Mouse (Mus musculus): ENCODE measurements around the gene Gpt2.

The Gpt2 gene

DNA sequence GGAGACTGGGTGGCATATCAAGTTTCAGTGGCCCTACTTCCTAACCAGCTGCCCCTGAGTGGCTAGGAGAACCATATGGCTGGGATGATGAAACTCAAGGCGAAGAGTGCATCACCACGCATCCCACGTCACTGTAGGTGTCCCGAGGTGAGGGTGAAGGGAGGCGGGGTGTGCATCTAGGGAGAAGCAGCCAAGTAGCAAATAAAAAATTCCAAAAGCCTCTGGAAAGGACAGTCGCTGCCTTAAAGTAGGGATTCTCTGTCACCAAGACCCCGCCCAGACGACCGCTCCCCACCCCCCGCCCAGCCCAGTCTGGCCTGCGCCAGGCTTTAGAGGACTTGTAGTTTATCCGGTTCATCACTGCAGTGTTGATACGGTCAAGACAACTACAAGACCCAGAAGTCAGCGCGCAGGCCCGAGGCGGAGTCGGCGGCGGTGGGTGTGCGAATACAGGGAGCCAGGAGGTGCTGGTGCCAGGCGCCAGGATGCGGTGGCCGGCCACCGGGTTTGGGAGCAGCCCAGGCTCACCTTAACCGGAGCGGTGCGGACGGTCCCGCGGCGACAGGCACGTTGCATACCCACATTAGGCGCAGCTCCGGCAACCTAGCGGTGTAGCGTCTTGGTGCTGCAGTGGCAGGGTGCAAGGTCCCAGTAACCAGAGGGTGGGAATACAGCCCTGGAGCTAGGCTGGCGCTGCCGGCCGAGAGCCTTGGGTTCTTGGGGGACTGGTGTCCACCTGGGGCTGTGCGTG is at the start of gene Gpt2:
Gene Gpt2 (plus strand): TSS at position 452 of the 751 bp plus-strand sequence.
- DNase-seq: peak; percentile 94

DNA sequence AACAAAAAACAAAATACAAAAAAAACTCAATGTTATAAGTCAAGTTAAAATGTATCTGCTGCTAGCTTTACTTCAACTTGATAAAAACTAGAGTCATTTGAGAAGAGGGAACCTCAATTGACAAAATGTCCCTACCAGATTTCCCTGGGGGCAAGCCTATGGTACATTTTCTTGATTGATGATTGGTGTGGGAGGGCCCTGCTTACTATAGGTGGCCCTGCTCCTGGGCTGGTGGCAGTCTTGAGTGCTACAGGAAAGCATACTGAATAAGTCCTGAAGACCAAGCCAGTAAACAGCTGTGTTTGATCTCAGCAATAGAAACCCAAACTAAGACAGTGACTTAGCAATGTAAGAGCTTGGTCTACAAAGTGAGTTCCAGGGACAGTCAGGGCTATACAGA is 48.3 kb upstream of the Gpt2 start:
- DNase-seq: no peak

DNA sequence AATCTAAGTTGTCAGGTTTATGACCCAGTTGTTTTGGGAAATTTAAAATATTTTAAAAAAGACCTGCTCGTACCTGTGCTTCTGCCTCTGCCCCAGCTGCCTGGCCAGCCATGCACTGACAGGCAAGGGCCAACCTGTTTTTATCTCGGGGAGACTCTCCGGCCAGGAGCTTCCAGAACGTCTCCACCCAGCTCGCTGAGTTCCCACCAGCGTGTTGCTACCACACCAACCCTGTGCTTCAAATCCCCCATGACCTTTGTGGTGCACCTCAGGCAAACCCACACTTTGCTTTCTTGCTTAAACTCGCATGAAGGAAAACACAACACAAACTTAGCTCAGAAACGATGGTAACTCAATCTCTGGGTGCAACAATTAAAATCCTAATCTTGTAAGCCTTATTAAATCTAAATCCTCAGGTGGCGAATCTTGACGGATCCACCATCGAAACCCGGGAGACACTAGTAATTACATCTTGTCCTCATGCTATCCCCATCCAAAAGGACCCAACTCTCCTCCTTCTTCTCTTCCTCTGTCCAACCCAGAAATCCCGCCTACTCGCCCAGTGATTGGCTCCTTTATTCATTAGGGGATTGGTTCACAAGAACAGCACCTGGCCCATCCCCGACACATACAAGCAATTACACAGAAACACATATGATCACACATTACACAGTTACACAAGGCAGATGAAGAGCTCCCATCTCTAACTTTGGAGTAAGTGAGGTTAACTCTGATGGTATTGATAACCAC is 46.3 kb upstream of the Gpt2 start:
- DNase-seq: no peak

DNA sequence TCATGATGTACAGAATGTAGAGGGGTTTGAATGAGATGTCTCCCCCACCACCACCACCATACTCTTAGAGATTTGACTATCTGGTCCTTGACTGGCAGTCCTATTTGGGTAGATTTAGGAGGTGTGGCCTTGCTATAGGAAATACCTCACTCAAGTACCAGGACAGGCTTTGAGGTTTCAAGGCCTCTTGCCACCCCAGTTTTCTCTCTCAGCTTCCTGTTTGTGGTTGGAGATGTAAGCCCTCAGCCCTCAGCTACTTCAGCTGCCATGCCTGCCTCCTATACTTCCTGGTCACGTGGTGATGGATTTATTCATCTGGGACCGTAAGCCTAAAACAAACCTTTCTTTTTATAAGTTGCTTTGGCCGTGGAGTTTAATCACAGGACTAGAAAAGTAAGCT is 42.0 kb upstream of the Gpt2 start:
- no peak for DNase-seq

DNA sequence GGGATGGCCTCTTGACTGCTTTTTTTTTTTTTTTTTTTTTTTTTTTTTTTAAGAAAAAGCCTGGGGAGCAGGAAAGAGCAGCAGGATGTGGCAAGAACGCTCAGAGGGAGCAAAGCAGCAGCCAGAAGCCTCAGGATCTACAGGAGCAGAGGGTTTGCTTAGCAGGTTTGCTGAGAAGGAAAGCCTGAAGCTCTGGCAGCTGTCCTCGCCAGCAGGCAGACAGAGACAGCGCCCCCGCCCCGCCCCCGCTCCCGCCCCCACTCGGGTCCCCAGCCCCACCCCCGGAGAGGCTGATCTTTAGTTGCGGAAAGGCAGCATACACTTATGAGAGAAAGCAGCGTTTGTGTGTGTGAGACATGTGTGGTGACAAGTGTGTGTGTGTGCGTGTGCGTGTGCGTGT is 40.0 kb upstream of the Gpt2 start:
- no peak for DNase-seq

DNA sequence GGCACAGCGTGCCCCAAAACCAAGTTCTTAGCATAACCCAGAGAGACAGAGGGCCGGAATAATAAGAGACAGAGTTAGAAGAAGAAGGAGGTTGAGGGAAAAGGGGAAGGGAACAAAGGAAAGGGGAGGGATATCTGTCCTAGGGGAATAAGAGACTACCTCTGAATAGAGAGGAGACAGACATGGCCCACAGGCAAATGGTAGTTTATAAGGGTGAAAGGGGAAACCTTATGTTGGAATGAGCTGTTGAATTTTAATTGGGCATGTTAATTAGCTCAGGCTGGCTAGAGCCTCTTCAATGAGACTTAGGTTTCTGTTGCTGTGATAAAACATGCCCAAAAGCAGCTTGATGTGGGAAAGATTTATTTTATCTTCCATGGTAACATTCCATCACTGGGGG is 39.1 kb upstream of the Gpt2 start:
- no peak for DNase-seq

DNA sequence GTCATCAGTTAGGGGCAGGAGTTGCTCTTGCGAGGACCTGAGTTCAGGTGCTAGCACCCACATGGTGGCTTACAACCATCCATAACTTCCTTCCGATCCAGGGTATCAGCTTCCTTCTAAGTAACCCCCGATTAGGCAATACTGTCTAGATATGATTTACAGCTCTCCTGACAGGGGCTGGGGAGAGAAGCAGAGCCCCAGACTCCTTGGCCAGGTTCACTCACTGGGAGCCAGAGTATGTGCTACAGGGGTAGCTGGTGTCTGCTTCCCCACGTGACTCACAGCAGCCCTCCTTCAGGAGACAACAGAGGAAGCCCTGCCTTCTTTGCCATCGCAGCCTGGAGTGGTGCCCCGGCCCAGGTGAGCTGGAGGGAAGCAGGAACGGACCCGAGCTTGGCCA is 37.6 kb upstream of the Gpt2 start:
- no peak for DNase-seq

DNA sequence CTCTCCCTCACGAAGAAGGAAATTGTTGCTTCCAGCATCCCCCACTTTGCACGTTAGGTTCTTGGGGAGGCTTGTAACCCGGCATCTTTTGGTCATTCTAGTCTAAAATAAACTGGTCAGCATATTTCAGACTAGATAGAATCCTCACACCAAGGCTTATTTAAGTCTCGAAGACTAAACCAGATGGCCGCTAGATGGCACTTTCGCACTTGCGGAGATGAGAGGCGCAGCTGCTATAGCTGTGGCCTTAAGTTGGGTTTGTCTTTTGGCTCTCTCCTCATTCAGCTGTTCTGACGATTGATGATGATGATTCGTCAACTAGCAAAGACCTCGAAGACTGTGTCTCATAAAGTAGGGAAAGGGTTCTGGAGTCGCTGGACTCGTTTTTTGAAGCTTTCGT is 35.8 kb upstream of the Gpt2 start:
- peak; percentile 63 for DNase-seq

DNA sequence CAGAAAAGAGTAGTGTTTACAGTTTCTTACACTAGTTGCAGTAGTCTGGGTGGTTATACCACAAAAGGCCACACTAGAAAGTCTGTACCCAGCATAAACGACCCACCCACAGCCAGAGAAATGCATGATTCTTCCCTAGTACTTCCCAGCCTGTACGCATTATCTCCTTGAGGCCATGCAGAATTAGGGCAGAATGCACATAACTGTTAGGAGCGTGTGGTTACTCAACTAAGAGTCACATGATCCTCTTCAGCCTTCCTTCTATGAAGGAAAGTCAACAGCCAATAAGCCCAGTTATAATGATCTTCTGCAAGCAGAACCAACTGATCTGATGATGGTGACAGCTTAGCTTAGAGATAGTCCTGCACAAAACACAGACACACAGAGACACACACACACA is 32.8 kb upstream of the Gpt2 start:
- no peak for DNase-seq

DNA sequence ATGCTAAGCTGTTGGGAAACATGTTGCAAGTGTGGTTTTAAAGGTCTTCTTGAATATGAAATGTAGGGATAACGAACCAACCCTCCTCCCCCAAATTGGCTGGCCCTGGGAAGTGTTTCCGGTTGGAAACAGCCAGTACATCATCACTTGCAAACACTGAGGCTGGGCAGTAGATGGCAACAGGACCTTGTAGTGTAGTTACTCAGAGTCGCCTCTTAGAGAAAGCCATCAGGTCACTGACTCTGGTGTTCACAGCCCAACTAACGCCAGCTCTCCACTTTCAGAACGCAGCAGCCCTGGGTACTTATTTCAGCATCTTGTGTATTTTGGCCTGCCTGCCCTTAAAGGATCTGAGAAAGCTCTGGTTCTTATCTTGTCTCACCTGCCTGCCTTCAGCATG is 31.6 kb upstream of the Gpt2 start:
- peak; percentile 33 for DNase-seq

DNA sequence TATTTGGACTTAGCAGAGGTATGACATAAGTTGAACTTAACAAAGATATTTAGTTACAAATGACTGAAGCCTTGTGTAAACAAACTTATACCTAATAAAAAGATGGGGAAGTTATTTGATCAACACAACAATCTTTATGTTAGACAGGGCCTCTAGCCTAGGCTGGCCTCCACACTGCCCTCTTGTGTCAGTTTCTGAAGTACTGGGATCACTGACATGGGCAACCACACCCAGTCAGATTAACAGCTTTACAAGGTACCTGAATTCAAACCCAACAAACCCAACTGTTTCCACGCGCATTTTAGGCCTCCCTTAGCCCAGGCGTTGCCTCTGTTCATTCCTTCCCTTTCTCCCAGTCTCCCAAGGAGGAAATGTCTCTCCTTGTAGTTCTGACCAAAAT is 31.0 kb upstream of the Gpt2 start:
- DNase-seq: no peak

DNA sequence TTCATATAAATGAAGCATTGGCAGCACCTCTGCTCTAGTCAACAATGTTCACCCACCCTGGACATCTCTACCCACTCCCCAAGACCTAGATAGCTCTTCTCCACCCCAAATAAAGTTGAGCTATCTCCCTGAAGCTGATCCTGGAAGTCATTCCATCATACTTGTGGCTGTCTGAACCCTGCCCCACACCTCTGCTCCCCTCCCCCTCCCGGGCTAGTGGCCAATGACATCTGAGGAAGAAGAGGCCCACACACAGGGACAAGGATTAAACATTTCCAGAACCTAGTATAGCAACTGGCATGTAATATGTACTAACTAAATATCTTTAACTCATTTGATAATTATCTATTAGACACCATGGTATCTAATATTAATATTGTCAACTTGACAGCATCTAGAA is 29.9 kb upstream of the Gpt2 start:
- peak; percentile 66 for DNase-seq

DNA sequence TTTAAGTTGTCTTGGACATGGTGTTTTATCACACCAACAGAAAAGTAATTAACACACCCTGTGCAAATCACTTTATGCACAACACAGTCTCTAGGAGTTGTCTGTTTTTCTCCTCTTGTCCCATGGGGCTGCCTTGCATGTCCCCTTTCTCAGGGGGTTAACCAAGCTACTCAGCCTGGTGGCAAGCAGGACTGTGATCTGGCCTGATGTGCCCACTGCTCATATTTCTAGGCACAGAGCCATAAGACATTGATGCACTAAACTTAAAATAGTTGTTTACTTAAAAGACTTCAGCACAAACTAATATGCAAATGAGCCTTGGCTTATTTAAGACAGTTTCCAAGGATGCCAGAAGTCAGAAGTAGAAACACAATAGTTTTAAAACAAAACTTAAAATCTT is 28.1 kb upstream of the Gpt2 start:
- DNase-seq: no peak

DNA sequence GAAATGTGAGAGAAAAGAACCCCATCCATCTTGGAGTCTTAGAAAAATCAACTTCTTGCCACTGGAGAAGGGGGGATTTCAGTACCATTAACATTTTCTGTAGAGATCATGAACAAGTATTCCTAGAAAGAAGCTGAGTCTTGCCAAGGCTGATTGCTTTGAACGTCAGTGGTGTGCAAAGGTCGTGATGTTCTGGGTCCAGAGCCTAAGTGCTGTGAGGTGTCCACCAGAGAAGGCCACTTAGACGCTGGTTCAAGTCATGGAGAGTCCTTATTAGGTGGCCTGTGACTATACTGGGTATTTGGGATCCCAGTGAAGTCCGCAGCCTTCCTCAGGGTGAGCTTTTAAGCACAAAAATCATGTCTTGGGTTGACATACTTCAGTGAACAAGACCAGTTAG is 26.3 kb upstream of the Gpt2 start:
- DNase-seq: peak; percentile 36

DNA sequence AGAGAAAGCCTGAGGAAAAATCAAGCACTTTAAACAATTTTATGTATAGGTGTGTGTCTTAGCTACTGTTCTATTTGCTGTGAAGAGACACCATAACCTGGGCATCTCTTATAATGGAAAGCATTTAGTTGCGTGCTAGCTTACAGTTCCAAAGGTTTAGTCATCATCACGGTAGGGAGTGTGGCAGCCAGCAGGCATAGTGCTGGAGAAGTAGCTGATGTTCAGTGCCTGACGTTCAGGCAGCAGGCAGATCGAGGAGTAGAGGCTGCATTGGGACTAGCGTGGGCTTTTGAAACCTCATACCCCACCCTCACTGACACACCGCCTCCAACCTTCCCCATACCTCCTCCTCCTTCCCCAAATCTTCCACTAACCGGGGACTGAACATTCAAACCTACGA is 21.6 kb upstream of the Gpt2 start:
- DNase-seq: no peak

DNA sequence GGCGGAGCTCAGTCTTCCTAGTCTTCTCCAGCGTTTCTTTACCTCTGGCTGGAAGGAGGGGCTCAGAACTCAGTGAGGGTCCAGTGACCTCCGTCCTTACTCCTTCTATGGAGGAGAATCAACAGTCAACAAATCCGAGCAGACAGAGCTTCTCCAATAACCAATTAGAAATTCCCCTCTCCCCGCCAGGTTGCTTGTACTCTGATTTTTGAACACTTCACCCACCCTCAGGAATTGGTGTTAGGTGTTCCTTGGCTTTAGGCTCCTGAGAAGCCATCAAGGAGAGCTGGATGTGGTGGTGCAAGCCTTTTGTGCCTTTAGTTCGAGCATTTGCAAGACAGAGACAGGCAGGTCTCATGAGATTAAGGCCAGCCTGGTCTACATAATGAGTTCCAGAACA is 19.6 kb upstream of the Gpt2 start:
- no peak for DNase-seq

DNA sequence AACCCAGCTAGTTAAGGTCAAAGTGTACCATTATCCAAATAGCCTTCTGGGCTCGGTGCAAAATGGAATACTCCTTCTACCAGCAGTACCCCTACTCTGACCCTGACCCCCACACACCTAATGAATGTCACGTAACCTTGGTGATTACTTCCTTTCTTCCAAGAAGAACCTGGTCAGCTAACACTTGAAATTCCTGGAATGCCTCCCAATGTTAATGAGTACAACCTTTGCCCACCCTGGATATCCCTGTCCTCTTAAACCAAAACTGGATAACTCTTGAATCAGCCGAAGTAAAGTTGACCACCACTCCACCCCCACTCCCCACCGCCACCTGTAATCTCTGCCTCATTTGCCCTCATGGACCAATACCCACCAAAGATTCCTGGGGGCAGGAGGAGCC is 19.1 kb upstream of the Gpt2 start:
- DNase-seq: peak; percentile 51

DNA sequence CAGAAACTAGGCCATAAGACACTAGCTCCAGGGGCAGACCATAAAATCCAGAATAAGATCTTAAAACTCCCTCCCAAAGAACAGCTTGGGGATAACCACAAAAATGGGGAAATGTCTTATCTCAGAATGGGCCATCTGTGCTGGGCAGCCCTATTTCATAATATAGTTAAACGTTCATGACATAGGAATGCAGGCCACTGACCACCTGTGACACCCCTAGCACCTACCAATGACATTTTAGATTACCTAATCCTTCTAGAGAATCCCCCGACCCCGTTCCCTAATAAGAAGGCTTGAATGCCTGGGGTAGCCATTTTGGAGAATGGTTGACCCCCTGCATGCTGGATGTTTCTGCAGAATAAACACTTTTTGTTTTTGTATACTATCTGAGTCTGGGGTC is 17.5 kb upstream of the Gpt2 start:
- DNase-seq: no peak

DNA sequence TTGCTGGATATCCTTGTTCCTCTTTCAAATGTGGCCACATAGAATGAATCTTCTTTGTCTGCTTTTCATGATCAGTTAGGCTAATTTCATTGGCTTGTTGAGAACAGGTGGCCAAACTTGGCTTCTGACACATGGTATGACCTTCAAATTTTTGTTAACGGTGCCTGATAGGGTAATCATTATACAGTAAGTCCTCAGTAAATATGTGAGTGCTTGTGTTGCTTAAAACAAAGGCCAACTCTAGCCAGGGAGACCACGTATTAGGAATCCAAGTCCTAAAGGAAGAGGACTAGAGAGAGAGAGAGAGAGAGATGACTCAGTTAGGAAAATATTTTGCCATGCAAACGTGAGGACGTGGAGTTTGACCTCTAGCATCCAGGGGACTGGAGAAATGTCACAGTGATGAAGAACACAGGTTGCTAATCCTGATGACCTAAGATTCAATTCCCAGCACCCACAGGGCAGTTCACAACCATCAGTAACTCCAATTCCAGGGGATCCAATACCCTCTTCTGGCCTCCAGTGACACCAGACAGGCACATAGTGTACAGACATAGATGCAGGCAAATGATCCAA is 15.3 kb upstream of the Gpt2 start:
- no peak for DNase-seq

DNA sequence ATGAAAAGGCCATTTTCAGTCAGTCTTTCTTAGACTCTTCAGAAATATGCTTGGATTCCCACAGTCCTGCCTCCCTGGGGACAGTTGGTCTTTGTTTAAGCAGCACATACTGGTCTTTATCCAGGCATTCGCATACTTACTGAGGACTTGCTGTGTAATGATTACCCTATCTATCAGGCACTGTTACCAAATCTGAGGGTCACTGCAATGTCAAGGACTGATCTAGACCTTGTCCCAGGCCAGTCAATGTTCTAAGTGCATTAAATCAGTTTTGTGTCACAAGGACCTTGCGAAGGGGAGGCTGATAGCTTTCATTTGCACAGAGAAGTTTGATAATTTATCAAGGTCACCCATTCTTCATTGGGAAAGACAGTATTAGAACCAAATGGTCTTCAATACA is 14.0 kb upstream of the Gpt2 start:
- no peak for DNase-seq

DNA sequence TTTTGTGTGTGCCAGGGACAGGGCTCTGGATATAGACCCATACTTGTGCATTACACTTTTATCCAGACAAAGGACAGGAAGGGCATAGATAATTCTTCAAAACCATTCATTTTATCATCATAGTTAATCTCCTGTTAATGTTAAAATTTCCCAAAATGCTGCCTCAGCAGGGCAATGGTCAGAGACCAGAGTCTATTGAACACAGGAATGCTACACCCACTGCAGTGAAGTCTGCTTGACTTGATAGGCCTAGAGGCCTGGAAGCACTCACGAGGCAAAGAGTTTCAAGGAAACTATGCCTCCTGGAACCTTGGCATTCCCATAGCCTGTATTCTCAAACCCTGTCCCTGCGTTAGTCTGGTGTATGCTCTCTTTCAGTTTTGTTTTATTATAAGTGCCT is 12.7 kb upstream of the Gpt2 start:
- peak; percentile 20 for DNase-seq

DNA sequence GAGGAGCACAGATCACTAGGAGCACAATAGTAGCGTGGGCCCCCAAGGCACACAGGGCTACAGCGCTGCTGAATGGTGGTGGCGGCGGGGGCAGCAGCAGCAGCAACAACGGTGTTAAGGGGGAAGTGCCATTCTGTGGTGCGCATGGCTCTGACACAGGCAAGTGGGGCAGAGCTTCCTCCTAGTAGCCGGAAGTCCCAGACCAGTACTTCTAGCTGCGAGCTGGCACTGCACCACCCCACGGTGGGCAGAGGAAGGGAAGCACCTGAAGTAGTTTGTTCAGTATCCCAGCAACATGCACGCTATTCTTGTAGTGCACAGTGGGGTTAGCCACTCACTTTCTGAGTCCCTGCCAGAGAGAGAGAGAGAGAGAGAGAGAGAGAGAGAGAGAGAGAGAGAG is 10.5 kb upstream of the Gpt2 start:
- DNase-seq: no peak

DNA sequence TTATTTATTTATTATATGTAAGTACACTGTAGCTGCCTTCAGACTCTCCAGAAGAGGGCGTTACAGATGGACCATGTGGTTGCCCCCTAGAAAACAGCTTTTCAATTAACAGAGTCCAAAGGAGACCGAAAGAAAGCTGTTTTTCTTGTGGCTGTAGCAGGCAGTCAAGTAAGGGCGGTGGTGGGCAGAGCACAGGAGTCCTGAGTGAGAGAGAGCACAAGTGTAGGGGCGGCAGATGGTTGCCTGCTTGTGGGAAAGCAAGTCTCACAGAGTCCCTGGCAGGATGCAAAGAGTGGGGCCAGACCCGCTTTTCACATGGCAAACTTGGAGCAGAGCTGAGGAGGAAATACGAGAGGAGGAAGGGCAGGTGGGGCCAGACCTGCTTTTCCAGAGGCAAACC is 9.9 kb upstream of the Gpt2 start:
- DNase-seq: no peak

DNA sequence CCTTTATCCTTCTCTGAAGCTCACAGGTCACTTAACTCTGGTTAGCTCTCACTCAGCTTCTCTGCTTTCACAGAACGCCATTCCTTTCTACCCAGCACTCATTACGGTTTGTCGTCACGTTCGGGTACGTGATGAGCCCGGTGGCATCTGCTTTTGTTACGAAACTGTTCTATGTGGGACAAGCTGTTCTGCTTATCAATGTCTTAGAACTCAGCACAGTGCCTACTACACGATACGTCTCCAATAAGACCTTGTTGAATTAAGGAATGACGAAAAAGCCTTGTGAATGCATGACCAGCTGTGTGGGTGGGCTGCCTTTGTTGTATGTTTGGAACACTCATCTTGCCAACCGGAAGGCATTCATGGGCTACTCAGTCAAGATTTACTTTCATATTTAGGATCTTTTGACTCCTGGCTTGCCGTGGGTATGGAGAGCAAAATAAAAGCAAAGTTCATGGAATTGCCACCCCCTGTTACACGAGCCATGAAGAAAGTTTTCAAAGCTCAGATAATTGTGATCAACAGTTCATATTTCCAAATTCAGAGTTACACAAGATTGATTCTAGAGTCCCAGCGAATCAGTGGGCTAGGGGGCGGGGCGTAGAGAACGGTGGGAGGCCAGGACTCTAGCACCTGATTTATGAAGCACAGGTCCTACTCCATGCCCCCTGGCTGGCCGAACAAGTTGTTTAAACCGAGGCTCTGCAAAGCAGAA is 4.3 kb upstream of the Gpt2 start:
- DNase-seq: no peak

All from kidney, adult 18-20 months (tissue).